Mouse (Mus musculus) liver, postnatal 0 days (tissue): Measurements from ENCODE around the gene Scrg1. TPM values are rescaled to one million over a fixed set of nuclear protein-coding genes. Genes with fewer than 3 reads are reported as not detected.

Experiments
- ATAC-seq: fragments of 200-750 bp; cut with Nextera tagmentation; 2 replicates; pipeline ENCODE4 v1.8.0; 2017; ENCODE audit warnings: mild to moderate bottlenecking, moderate library complexity
- DNase-seq: peaks from one replicate; pipeline ENCODE4 v3.0.0-alpha.2; 2016
- H3K27ac ChIP-seq: fragments of 300-500 bp; sonication (generic); 2 replicates; pipeline ENCODE4 v1.5.1; 2014; ENCODE audit warnings: antibody characterized with exemption, moderate library complexity, mild to moderate bottlenecking, low read depth
- H3K27me3 ChIP-seq: fragments of 300-500 bp; sonication (generic); 2 replicates; pipeline ENCODE4 v1.6.1; 2014; ENCODE audit warnings: low read length, control low read depth, mixed read lengths; ENCODE audit not compliant: insufficient read depth
- H3K36me3 ChIP-seq: fragments of 300-500 bp; sonication (generic); replicated peaks from 2 replicates; pipeline ENCODE4 v1.6.1; 2014; ENCODE audit warnings: mild to moderate bottlenecking, control low read depth, low read length, moderate library complexity, mixed read lengths; ENCODE audit not compliant: insufficient read depth
- H3K4me1 ChIP-seq: fragments of 300-500 bp; sonication (generic); 2 replicates; pipeline ENCODE4 v1.6.1; 2014; ENCODE audit warnings: antibody characterized with exemption, mild to moderate bottlenecking, control low read depth; ENCODE audit not compliant: insufficient read depth
- H3K4me2 ChIP-seq: fragments of 300-500 bp; sonication (generic); 2 replicates; pipeline ENCODE4 v1.6.1; 2014; ENCODE audit warnings: low read depth, mild to moderate bottlenecking, low read length, moderate library complexity, mixed read lengths
- H3K4me3 ChIP-seq: fragments of 300-500 bp; sonication (generic); 2 replicates; pipeline ENCODE4 v1.5.1; 2014; ENCODE audit warnings: low read depth, low read length
- H3K9ac ChIP-seq: fragments of 300-500 bp; sonication (generic); replicated peaks from 2 replicates; pipeline ENCODE4 v1.6.1; 2014; ENCODE audit warnings: mild to moderate bottlenecking, moderate library complexity
- H3K9me3 ChIP-seq: fragments of 300-500 bp; sonication (generic); 2 replicates; pipeline ENCODE4 v1.6.1; 2016; ENCODE audit warnings: mild to moderate bottlenecking, control low read depth, low read length, mixed read lengths
- CTCF ChIP-seq: sonication (generic); IDR thresholded peaks from 2 replicates; pipeline ENCODE4 v1.5.1; 2016; ENCODE audit warnings: antibody characterized with exemption, low read depth
- EP300 ChIP-seq: IDR thresholded peaks from 2 replicates; pipeline ENCODE4 v1.6.1; 2016; ENCODE audit warnings: antibody characterized with exemption, low read depth, mild to moderate bottlenecking
- WGBS: fragments of 180-500 bp; shearing (Covaris S2); extraction: QIAGEN DNeasy Blood & Tissue Kit; methylation state at CpG from one replicate; pipeline ENCODE4 v1.1.7; 2014; ENCODE audit not compliant: insufficient replicate concordance; 5-methylcytosine and 5-hydroxymethylcytosine counted together
- polyA plus RNA-seq: library from polyadenylated mRNA; unstranded; fragments of >200 nt; fragmentation: Nextera tagmentation; extraction: Ambion mirVana; gene quantifications from 2 replicates; pipeline ENCODE4 v1.2.1, GENCODE M21; 2015

Gene Scrg1
- polyA plus RNA-seq, 1 experiment from 2014 or later, result 1.6 TPM

GRCm38 (mm10) chr8:57517723-57518122, 62.0 kb downstream of the Scrg1 start:
- no peak for ATAC-seq
- 0 out of 2 replicates have a peak, but pooled peaks cover 5% of the 10 kb centered on the region for H3K4me1 ChIP-seq
- H3K4me3 ChIP-seq, result no peak overlapping the region
- peaks cover 49% of the 10 kb centered on the region for H3K36me3 ChIP-seq
- no peak for DNase-seq
- WGBS, result 85% methylated on average over 3 of the region's 3 CpGs
- H3K27me3 ChIP-seq, result no peaks in the 10 kb centered on the region
- H3K27ac ChIP-seq, result no peak overlapping the region
- no peak overlapping the region for H3K4me2 ChIP-seq
- H3K9ac ChIP-seq, result no peak overlapping the region
- no peaks in the 10 kb centered on the region for H3K9me3 ChIP-seq
- no peak for TF ChIP-seq CTCF
- no peak for TF ChIP-seq EP300

DNA sequence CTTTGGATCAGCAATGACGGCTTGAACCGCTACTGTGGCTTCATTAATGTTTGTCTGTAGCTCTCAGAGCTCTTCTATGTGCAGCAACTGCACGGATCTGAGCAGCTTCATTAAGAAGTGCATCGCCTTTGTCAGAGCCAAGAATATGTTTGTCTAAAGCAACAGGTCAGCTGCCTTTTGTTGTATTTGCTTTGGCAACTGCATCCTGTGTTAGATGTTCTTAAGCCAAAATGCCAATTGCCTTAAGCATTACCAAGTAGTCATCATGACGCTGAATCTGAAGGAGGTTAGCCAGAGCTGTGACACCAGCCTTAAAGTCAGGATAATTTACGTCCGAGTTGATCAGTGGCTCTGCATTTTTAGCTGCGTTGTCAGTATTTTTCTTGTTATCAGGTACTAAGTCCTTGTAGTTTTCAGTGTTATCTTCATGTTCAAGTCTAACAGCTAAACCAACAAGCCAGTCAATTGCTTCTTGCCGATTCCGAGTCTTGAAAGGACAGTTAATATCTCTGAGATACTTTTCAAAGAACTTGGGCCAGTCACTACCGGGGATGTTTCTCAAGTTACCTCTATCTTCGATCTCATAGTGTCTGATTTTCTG, 64.6 kb downstream of the Scrg1 start:
- Histone ChIP-seq H3K4me3 (no peak overlapping the region), H3K36me3 (peaks cover 37% of the 10 kb centered on the region), H3K27me3 (no peaks in the 10 kb centered on the region), H3K9ac (no peak overlapping the region), H3K4me2 (0 out of 2 replicates have a peak overlapping the region, but pooled peaks have one; percentile 10), H3K27ac (no peak overlapping the region), H3K4me1 (0 out of 2 replicates have a peak, but pooled peaks cover 2% of the 10 kb centered on the region), H3K9me3 (no peaks in the 10 kb centered on the region)
- WGBS, result 51% methylated on average over 12 of the region's 12 CpGs
- no peak for DNase-seq
- peak; percentile 36 for ATAC-seq
- peak; percentile 83 for TF ChIP-seq EP300
- TF ChIP-seq CTCF, result no peak

Other genes starting within 250 kb of the Scrg1 start
- gene Hand2, start 134.9 kb upstream of the Scrg1 start, polyA plus RNA-seq, result 0.69 and 0.70 TPM in 2 replicates
- gene Sap30, start 31.9 kb downstream of the Scrg1 start, polyA plus RNA-seq, result 9.7 and 11.8 TPM in 2 replicates
- gene Hmgb2, start 56.0 kb downstream of the Scrg1 start, polyA plus RNA-seq, result 323 and 339 TPM in 2 replicates
- 2.9 and 3.2 TPM in 2 replicates for gene Galnt7, start 197.1 kb downstream of the Scrg1 start, polyA plus RNA-seq